Mouse (Mus musculus): ENCODE data around the gene Gm4767.
"Not testable (repeated sequence)": the region's sequence is repeated elsewhere in the genome, so short reads cannot be mapped to it uniquely, and the experiment has no call there.

GRCm38 (mm10) chr10:81863409-81864407, 51.7 kb downstream of the Gm4767 start, which contains the start of gene Gm32687:
- not testable (repeated sequence) for TF ChIP-seq GATA1, TAL1 (IDR thresholded peaks at IDR 0.05; ENCODE audit: low read length)

All from erythroblast, embryonic 14.5 days (primary cell).